Mouse (Mus musculus) liver, embryonic 14.5 days (tissue): ENCODE results near the gene Klhl20.

Experiments used
- CTCF ChIP-seq: IDR thresholded peaks from 2 replicates; pipeline ENCODE4 v1.5.1; 2016; ENCODE audit warnings: antibody characterized with exemption, low read depth, control low read depth
- EP300 ChIP-seq: IDR thresholded peaks from 2 replicates; pipeline ENCODE4 v1.6.1; 2016; ENCODE audit warnings: antibody characterized with exemption, low read depth

GRCm38 (mm10) chr1:161063351-161063750 is 68.0 kb downstream of the Klhl20 start:
- TF ChIP-seq EP300: no peak
- no peak for TF ChIP-seq CTCF
